Mouse (Mus musculus): Measurements from ENCODE around the gene Six3.

The Six3 gene

GRCm38 (mm10) chr17:85624981-85625940 is 11.9 kb downstream of the Six3 start:
- in situ Hi-C loops (cut with MboI, MseI) = loop anchor here (25.0 kb wide), 1 partner anchor 788 kb away; no protein-coding TSS in a partner anchor

GRCm38 (mm10) chr17:85626091-85626860 is 12.9 kb downstream of the Six3 start:
- in situ Hi-C loops (cut with MboI, MseI) = loop anchor here (25.0 kb wide), 1 partner anchor 789 kb away; no protein-coding TSS in a partner anchor

- in situ Hi-C loops (cut with MboI, MseI) = loop anchor here (25.0 kb wide), 1 partner anchor 790 kb away; no protein-coding TSS in a partner anchor
Measured at GRCm38 (mm10) chr17:85627751-85628150, 14.3 kb downstream of the Six3 start.

GRCm38 (mm10) chr17:85628811-85629210 is 15.4 kb downstream of the Six3 start:
- in situ Hi-C loops (cut with MboI, MseI) = loop anchor here (25.0 kb wide), 1 partner anchor 792 kb away; no protein-coding TSS in a partner anchor

- in situ Hi-C loops (cut with MboI, MseI) = loop anchor here (25.0 kb wide), 1 partner anchor 792 kb away; no protein-coding TSS in a partner anchor
Measured at GRCm38 (mm10) chr17:85629396-85629795, 16.0 kb downstream of the Six3 start.

GRCm38 (mm10) chr17:85630296-85631050 is 17.1 kb downstream of the Six3 start:
- in situ Hi-C loops (cut with MboI, MseI) = loop anchor here (5.0 to 25.0 kb wide), 3 partner anchors 438 to 793 kb away; no protein-coding TSS in a partner anchor

GRCm38 (mm10) chr17:85631106-85631505 is 17.7 kb downstream of the Six3 start:
- in situ Hi-C loops (cut with MboI, MseI) = loop anchor here (5.0 to 25.0 kb wide), 3 partner anchors 439 to 794 kb away; no protein-coding TSS in a partner anchor

- in situ Hi-C loops (cut with MboI, MseI) = loop anchor here (5.0 to 25.0 kb wide), 3 partner anchors 441 to 796 kb away; no protein-coding TSS in a partner anchor
Measured at GRCm38 (mm10) chr17:85633619-85634018, 20.2 kb downstream of the Six3 start.

GRCm38 (mm10) chr17:85637876-85638275 is 24.5 kb downstream of the Six3 start:
- in situ Hi-C loops (cut with MboI, MseI) = loop anchor here (25.0 kb wide), 1 partner anchor 801 kb away; no protein-coding TSS in a partner anchor

GRCm38 (mm10) chr17:85645312-85645711 is 31.9 kb downstream of the Six3 start:
- in situ Hi-C loops (cut with MboI, MseI) = loop anchor here (25.0 kb wide), 1 partner anchor 808 kb away; no protein-coding TSS in a partner anchor

GRCm38 (mm10) chr17:85645718-85646665 is 32.6 kb downstream of the Six3 start:
- in situ Hi-C loops (cut with MboI, MseI) = loop anchor here (25.0 kb wide), 1 partner anchor 809 kb away; no protein-coding TSS in a partner anchor

- in situ Hi-C loops (cut with MboI, MseI) = loop anchor here (10.0 kb wide), 1 partner anchor 405 kb away; no protein-coding TSS in a partner anchor
Measured at GRCm38 (mm10) chr17:85660016-85660415, 46.6 kb downstream of the Six3 start.

- in situ Hi-C loops (cut with MboI, MseI) = loop anchor here (10.0 kb wide), 1 partner anchor 403 kb away; no protein-coding TSS in a partner anchor
Measured at GRCm38 (mm10) chr17:85661521-85661920, 48.1 kb downstream of the Six3 start.

- in situ Hi-C loops (cut with MboI, MseI) = loop anchor here (10.0 kb wide), 1 partner anchor 401 kb away; no protein-coding TSS in a partner anchor
Measured at GRCm38 (mm10) chr17:85664202-85664601, 50.8 kb downstream of the Six3 start.

- in situ Hi-C loops (cut with MboI, MseI) = loop anchor here (10.0 kb wide), 1 partner anchor 400 kb away; no protein-coding TSS in a partner anchor
Measured at GRCm38 (mm10) chr17:85664618-85665320, 51.4 kb downstream of the Six3 start.
